Comparison of ENCODE assay signal across 10 mouse cellular contexts in the genomic region with DNA sequence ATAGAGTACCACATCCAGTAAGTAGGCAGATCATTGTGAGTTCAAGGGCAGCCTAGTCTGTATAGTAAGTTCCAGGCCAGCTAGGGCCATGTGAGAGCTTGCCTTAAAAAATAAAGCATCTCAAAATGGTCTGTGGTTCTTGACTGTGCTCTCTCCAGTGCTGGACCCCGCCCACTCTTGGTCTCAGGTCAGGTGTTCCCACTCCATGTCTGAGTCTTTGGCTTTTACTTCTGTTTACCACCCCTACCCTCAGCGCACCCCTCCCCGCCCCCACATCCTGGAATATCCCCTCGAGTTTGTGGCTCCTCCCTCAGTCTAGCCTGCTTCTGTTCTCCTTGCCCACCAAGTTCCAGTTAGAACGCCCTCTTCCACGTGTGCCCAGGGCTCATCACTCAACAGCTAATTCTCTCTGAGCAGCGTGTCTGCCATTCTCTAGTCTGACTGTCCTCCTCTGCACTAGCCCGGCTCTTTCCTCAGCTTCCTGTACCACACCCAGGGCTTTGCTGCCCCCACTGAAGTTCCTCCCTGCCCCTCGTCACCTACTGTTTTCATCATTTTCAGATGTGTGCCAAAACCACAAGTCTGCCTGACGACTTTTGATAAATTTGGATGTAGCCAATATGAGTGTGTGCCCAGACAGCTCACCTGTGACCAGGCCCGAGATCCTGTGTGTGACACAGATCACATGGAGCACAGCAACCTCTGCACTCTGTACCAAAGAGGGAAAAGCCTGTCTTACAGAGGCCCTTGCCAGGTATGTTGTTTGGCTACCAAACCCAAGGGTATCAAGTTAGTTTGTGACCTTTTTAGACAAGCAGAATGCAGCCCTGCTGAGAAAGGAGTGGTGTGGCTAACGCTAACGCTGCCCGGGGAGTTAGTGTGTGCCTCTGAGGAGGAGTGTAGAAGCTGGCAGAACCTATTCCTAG. TPM values are rescaled to one million over a fixed set of nuclear protein-coding genes. Genes with fewer than 3 reads are reported as not detected.
DNase-seq lines count a peak whose midpoint lies in the region.
"Had no signal": no experiment of that assay in that cellular context is flagged by ENCODE, and none has a peak within 500 bp of the region (broad histone marks: within the 10 kb centered on the region; RNA-seq: fewer than 3 reads in every experiment).

No protein-coding gene starts in this region.

- DNase-seq in 416B (ENCODE audit: low read depth), result peak; percentile 78
- peak; percentile 75 for DNase-seq in CD4-positive, CD25-positive, alpha-beta regulatory T cell, adult 2 months (ENCODE audit: low read depth, low spot score)
- DNase-seq in gastrocnemius, postnatal 25 days, result peak; percentile 36
- peak; percentile 28 for DNase-seq in lung, postnatal 25 days (ENCODE audit: low spot score)
- no peak for DNase-seq in adrenal gland, adult 18-20 months (ENCODE audit: low spot score in 2 of 2)
- no peak for DNase-seq in heart, postnatal 25 days (ENCODE audit: low spot score)
- no peak for DNase-seq in left cerebral cortex, postnatal 36 days (ENCODE audit: low spot score in 2 of 2)
- DNase-seq: heart, adult 11 months had no signal

- intact Hi-C loops in heart, postnatal 25 days (cut with DNase I), result no loop called here
- intact Hi-C loops in left cerebral cortex, postnatal 36 days (cut with DNase I), result no loop called here

RNA-seq across cellular contexts. Expression of a gene that starts 20.2 kb away (rescaled TPM):
- 1 to 10 TPM; 2.8 to 4.9 TPM for total RNA-seq in gastrocnemius, postnatal 25 days (2021)
- total RNA-seq in adrenal gland, adult 18-20 months (2021), result 1 to 10 TPM; 3.5 to 6.4 TPM
- total RNA-seq in heart, postnatal 25 days (2021), result 1 to 10 TPM; 3.6 to 4.3 TPM
- 1 to 10 TPM; 2.5 to 3.2 TPM for total RNA-seq in left cerebral cortex, postnatal 36 days (2021)

RNA-seq across cellular contexts. Expression of a gene that starts 46.3 kb away (rescaled TPM):
- total RNA-seq in gastrocnemius, postnatal 25 days (2021), result not detected
- not detected for total RNA-seq in adrenal gland, adult 18-20 months (2021)
- total RNA-seq in heart, postnatal 25 days (2021), result not detected
- not detected for total RNA-seq in left cerebral cortex, postnatal 36 days (2021)
- total RNA-seq: hindbrain, postnatal 0 days; layer of hippocampus, postnatal 10 days had no signal

Comparison
In these comparisons a context has a peak if more than half of its experiments do, and no peak if none do; other contexts are left out.
1. DNase-seq: peak in 416B (single experiment), CD4-positive, CD25-positive, alpha-beta regulatory T cell, adult 2 months (single experiment), gastrocnemius, postnatal 25 days (single experiment) and lung, postnatal 25 days (single experiment); none in adrenal gland, adult 18-20 months (0 of 2), heart, postnatal 25 days (single experiment) and left cerebral cortex, postnatal 36 days (0 of 2).